9 mouse cellular contexts compared by ENCODE assay signal in genomic region chr5:139178895-139179631, GRCm38 (mm10). TPM values are rescaled to one million over a fixed set of nuclear protein-coding genes. Genes with fewer than 3 reads are reported as not detected.
DNase-seq lines count a peak whose midpoint lies in the region; ATAC-seq and TF ChIP-seq lines count a peak whose summit lies in the region.
"Had no signal": no experiment of that assay in that cellular context is flagged by ENCODE, and none has a peak within 500 bp of the region (broad histone marks: within the 10 kb centered on the region; RNA-seq: fewer than 3 reads in every experiment).

No protein-coding gene starts in this region.

- H3K27ac ChIP-seq in left cerebral cortex, adult 2 months, result no peak overlapping the region
- H3K27ac ChIP-seq: midbrain, embryonic 12.5 days had no signal

- ATAC-seq in activated CD4-positive, CD25-positive, alpha-beta regulatory T cell, adult 4 months, result peak; percentile 71
- peak; percentile 96 for ATAC-seq in megakaryocyte, adult 5-6 weeks (ENCODE audit: poor library complexity, severe bottlenecking)

- intact Hi-C loops in left cerebral cortex, adult 2 months (cut with DNase I), result loop anchor here (1.0 to 5.0 kb wide), 4 partner anchors 62 to 331 kb away; partner anchors contain the start of gene Pdgfa

- peak; percentile 63 to 85 for DNase-seq in cerebellum, postnatal 4 days (ENCODE audit: low spot score in 2 of 2)
- peak; percentile 34 to 62 for DNase-seq in gastrocnemius, adult 8-10 months (ENCODE audit: low spot score in 2 of 2)
- peak; percentile 37 for DNase-seq in hindlimb bud, embryonic 11.5 days (ENCODE audit: extremely low spot score, low read depth, low spot score)
- peak; percentile 78 to 83 for DNase-seq in left cerebral cortex, adult 2 months (ENCODE audit: extremely low spot score in 1 of 2, low spot score in 2 of 2)
- peak; percentile 77 to 83 for DNase-seq in right cerebral cortex, adult 2 months (ENCODE audit: low spot score in 2 of 2)
- peak; percentile 80 for DNase-seq in urinary bladder, postnatal 25 days (ENCODE audit: low spot score)

- H3K4me3 ChIP-seq in left cerebral cortex, adult 2 months, result no peak overlapping the region
- H3K4me3 ChIP-seq: midbrain, embryonic 12.5 days had no signal

- TF ChIP-seq CTCF in left cerebral cortex, adult 2 months (IDR thresholded peaks at IDR 0.05), result peak; percentile 83

RNA-seq across cellular contexts. Expression of gene Sun1, which starts 21.4 kb away (rescaled TPM):
- polyA plus RNA-seq in activated CD4-positive, CD25-positive, alpha-beta regulatory T cell, adult 4 months (2017; shearing (Covaris generic)), result 10 to 100 TPM; 29.3 to 33.5 TPM
- 10 to 100 TPM; 33.7 to 44.4 (median 41.2) TPM for total RNA-seq in gastrocnemius, adult 8-10 months (2022)
- total RNA-seq in left cerebral cortex, adult 2 months (2021), result 100 to 1,000 TPM; 135 to 147 TPM
- total RNA-seq in megakaryocyte, adult 5-6 weeks (2015), result 40.8 and 44.1 TPM in 2 replicates
- total RNA-seq in megakaryocyte, adult 5-6 weeks (2017), result 67.0 and 72.5 TPM in 2 replicates

RNA-seq across cellular contexts. Expression of gene Dnaaf5, which starts 29.0 kb away (rescaled TPM):
- 10 to 100 TPM in 1 of 2 experiments, 1 to 10 TPM in 1; 9.3 to 14.7 TPM for polyA plus RNA-seq in activated CD4-positive, CD25-positive, alpha-beta regulatory T cell, adult 4 months (2017; shearing (Covaris generic))
- total RNA-seq in gastrocnemius, adult 8-10 months (2022), result 10 to 100 TPM; 16.6 to 20.3 (median 17.4) TPM
- total RNA-seq in left cerebral cortex, adult 2 months (2021), result 1 to 10 TPM; 7.4 to 8.2 TPM
- total RNA-seq in megakaryocyte, adult 5-6 weeks (2015), result 5.2 and 5.6 TPM in 2 replicates
- total RNA-seq in megakaryocyte, adult 5-6 weeks (2017), result 3.3 and 4.1 TPM in 2 replicates

RNA-seq across cellular contexts. Expression of gene Prkar1b, which starts 29.3 kb away (rescaled TPM):
- 1 to 10 TPM; 2.6 to 5.4 TPM for polyA plus RNA-seq in activated CD4-positive, CD25-positive, alpha-beta regulatory T cell, adult 4 months (2017; shearing (Covaris generic))
- 1 to 10 TPM in 1 of 4 experiments, under 1 TPM in 3; 0.70 to 1.5 (median 0.75) TPM for total RNA-seq in gastrocnemius, adult 8-10 months (2022)
- 100 to 1,000 TPM; 767 to 781 TPM for total RNA-seq in left cerebral cortex, adult 2 months (2021)
- total RNA-seq in megakaryocyte, adult 5-6 weeks (2015), result 0.27 and 0.60 TPM in 2 replicates
- 0.04 and 0.48 TPM in 2 replicates for total RNA-seq in megakaryocyte, adult 5-6 weeks (2017)

Comparison
In these comparisons a context has a peak if more than half of its experiments do, and no peak if none do; other contexts are left out.
1. RNA of gene Prkar1b, which starts 29.3 kb away (total RNA-seq): 767 to 781 TPM in left cerebral cortex, adult 2 months; 0.70 to 1.5 TPM in gastrocnemius, adult 8-10 months and 0.04 to 0.60 TPM in megakaryocyte, adult 5-6 weeks; every median in the first group is over 100 times any median in the second.
2. Peak in every context shown above with its lines, with median percentiles within 50 percentile points of each other: DNase-seq.